Mouse (Mus musculus): Measurements from ENCODE around the gene Usp37.

DNA sequence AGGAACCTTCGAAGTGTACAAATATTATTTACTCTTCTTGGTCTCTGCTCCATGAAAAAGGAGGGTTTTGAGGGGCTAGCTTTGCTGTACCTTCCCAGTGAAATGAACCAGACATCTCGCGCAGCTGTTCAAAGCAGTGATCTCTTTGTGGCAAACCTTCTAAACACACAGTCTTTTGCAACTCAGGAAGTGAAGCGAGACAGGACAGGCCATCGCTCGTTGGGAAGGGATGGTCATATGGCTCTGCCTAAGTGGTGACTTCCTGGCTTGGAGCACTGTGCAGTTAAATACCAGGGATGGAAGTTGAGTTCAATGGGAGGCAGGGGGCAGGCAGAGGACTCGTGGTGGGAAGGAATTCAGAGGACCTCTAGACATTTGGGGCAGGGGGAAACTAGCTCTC, 118.2 kb downstream of the Usp37 start:
- TF ChIP-seq EP300 (optimal IDR thresholded peaks at IDR 0.05) = no peak
- no peak for TF ChIP-seq CTCF (IDR thresholded peaks at IDR 0.05; ENCODE audit: low read depth)

Data from stomach, postnatal 0 days (tissue).